Mouse (Mus musculus) 3T3-L1 (cell line): ENCODE measurements at regions not wholly inside any gene's neighbourhood (a gene's known extent, or its start where the extent isn't known, plus 50 kb on each side); places are given as distances from the start of the nearest gene placed in this dataset.

ENCODE experiments used
- DNase-seq: peaks from one replicate; pipeline ENCODE4 v3.0.0-alpha.2; 2015; ENCODE audit warnings: low read depth, low spot score

DNA sequence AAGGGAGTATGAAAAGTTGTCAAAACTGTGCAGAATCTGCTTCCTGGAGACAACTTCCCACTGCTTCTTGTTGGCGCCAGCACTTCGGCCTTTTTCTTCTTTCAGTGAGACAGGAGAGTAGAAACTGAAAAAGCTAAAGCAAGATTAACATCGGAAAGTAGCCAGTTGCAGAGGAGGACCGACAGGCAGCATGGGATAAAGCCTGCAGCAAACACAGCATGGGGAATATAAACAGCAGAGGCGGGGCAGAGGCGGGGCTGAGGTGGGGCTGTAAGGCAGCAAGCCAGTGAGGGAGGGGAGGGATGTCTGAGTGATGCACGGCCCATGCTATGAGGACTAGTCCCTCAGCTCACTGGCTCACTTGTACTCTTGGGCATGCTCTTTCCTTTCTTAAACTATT lies 65.5 kb upstream of the C2cd4b start:
- DNase-seq, result no peak

DNA sequence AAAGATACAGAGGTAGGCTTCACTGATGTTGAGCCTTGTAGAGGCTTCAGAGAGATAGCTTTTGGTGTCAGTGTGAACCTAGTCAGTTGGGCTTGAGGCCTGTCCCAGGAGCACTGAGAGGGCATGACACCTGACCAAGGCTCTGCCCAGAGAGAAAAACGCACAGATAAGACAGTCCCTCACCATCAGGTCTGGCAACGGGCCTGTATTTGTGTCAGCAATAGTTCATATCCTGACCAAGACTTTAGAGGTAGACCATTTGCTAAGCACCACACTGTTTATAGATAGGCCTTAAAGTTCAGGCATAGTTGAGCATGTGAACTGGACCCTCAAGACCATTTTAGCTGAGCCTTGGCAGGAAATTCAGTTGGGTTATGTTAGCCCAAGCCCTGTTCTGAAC lies 60.4 kb upstream of the C2cd4b start:
- no peak for DNase-seq

DNA sequence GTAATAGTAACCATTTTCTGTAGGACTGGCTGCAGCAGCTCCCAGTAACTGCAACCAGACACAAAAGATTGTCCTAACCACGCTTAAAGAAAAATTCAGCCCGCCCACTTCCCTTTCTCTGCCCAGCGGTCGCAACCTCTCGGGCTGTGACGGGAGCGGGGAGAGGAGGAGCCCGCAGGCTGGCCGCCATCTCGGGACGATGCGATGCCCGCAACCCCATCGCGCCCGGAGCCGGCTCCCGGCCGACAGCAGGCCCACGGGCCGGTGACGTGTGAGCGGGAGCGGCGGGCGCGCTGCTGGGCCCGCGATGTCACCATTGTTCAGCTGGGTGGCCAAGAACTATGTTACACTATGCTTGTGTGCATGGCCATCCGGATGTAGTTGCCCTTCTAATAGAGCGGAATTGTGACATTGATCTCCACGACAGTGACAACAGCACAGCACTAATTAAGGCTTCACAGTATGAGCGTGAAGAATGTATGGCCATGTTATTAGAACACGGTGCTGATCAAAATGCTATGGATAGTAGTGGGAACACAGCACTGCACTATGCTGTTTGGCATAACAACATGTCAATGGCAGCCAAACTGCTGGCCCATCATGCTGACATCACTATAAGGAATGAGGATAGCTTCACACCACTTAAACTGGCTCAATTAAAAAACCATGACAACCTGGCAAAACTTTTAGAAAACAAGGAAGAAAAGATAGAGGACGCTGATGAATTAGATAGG lies 59.2 kb upstream of the C2cd4b start:
- no peak for DNase-seq

DNA sequence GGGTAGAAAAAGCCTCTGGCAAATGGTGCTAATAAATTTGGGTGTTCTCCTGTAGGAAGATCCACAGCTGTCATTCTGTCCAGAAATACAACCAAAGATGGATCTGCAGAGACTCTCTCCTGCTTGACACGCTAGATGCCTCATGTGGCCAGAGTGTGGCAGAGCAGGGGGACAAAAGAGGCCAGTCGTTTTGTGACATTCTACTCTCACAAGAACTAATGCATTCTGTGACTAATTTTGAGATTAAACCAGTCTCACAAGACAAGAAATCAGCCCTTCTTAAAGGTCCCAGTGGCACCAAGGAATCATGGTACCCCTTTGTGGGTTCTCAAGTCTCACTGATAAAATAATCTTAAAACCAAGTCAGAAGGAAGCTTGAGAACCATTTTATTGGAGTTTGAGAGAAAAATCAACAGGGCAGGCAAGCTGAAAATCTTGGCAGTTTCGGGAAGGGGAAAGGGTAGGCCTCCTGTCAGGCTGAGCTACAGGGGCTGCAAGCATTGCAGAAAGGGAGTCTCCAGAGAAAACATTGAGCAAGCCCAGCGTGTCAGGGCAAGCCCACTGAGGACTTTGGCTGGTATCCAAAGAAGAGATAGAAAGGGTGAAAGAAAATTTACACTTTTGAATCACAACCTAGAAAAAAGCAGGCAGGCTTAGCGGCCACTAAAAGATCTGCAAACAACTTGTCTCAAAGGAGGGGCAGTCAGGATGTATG lies 50.8 kb upstream of the C2cd4b start:
- DNase-seq, result no peak
